Mouse (Mus musculus): Measurements from ENCODE around the gene Gadl1. TPM values are rescaled to one million over a fixed set of nuclear protein-coding genes. Genes with fewer than 3 reads are reported as not detected.

The Gadl1 gene
- polyA plus RNA-seq, 1 experiment from 2014 or later: not detected

DNA sequence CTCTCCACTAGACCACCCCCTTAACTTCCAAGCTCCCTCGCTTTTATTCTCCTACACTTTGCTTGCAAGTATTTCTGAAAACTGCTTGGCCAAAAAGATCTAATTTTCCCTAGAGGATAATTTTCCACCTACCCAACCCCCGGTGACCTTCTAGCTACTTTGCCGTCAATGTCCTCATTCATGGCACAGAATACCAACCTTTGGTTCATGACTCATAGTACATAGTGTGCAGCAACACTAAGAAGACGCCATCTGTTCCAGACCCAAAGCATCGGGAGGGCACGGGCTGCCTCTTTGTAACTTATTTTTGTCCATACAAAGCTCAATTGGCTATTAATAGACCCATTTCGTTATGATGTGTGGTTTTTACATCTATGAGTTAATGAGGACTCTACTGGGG is 55.8 kb downstream of the Gadl1 start:
- Histone ChIP-seq H3K4me3 (ENCODE audit: inconsistent target) (no peak overlapping the region), H3K36me3 (ENCODE audit: inconsistent target) (no peaks in the 10 kb centered on the region), H3K79me2 (ENCODE audit: inconsistent target) (no peaks in the 10 kb centered on the region), H3K27ac (no peak overlapping the region)
- WGBS (ENCODE audit: missing documents): 84% methylated on average over 6 of the region's 7 CpGs

DNA sequence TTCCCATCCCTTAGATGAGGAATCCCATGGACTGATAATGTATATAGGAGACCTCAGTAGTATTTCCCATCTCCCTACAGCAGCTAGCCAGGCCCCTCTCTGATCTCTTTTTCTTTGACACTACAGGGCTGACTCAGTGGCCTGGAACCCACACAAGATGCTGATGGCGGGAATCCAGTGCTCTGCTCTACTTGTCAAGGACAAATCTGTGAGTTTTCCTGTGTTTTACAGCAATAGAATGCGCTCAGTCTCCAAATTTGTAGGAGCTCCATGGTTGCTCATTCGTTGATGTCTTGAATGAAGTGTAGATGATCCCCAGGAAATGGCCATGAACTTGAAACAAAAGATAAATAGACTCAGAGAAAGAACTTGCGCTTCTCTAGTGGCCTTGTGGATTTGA is 56.9 kb downstream of the Gadl1 start:
- 90% methylated on average over 4 of the region's 4 CpGs for WGBS (ENCODE audit: missing documents)
- Histone ChIP-seq H3K4me3 (ENCODE audit: inconsistent target) (no peak overlapping the region), H3K36me3 (ENCODE audit: inconsistent target) (no peaks in the 10 kb centered on the region), H3K27ac (no peak overlapping the region), H3K79me2 (ENCODE audit: inconsistent target) (no peaks in the 10 kb centered on the region)

DNA sequence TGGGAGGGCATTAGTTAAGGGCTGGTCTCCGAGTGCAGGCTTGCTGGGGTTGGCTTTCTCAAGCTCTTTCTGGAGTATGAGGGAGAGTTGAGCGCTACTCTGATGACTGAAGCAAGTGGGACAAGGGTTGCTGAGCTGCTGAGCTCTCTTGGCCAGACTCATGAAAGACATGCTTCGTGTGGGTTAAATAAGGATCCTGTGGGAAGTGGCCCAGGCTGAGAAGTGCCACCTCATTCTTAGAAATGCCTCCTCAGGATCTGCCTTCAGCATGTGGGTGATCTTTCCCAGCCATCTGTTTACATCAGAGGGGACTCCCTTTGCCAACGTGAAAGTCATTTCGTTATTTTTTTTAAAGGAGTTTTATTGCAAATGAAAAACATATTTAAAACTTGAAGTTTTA is 57.5 kb downstream of the Gadl1 start:
- Histone ChIP-seq H3K27ac (no peak overlapping the region), H3K4me3 (ENCODE audit: inconsistent target) (no peak overlapping the region), H3K36me3 (ENCODE audit: inconsistent target) (no peaks in the 10 kb centered on the region), H3K79me2 (ENCODE audit: inconsistent target) (no peaks in the 10 kb centered on the region)
- WGBS (ENCODE audit: missing documents): 88% methylated on average over 5 of the region's 5 CpGs

DNA sequence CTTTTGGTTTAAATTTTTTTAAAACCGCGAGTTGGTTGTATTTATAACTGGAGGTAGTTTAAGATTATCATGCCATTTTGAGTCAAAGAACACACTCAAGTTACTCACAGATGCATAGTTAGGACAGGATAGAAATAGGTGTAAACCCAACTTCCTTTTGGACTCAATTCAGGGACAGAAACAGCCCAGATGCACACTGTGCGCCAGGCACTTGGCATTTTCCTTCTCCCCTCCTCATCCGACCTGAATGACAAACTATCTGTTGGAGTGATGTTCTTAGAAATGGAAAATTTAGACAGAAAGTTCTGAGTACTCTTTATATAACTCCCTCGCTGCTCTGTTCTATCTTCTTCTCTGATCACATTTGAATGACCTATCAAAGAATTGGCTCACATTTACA is 58.4 kb downstream of the Gadl1 start:
- Histone ChIP-seq H3K79me2 (ENCODE audit: inconsistent target) (no peaks in the 10 kb centered on the region), H3K27ac (no peak overlapping the region), H3K4me3 (ENCODE audit: inconsistent target) (no peak overlapping the region), H3K36me3 (ENCODE audit: inconsistent target) (no peaks in the 10 kb centered on the region)
- 89% methylated on average over 5 of the region's 5 CpGs for WGBS (ENCODE audit: missing documents)

DNA sequence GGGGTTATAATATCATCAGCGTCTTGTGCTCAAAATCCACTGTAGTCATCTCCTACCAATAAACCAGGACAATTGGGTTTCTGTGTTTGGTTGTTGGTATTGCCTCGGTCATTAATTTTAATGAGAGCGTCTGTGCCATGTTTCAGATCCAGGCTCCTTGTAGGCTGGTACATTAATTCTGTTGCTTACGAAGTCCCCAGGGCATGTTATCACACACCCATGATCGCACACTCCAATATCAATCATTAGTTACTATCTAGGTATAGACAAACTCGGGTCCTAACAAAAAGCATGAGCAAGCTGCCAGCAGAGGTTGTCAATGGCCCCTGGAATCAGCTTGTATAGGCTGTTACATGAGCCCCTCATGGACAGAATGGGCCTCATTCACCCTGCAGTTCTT is 67.6 kb downstream of the Gadl1 start:
- H3K36me3 ChIP-seq (ENCODE audit: inconsistent target): no peaks in the 10 kb centered on the region
- H3K79me2 ChIP-seq (ENCODE audit: inconsistent target): no peaks in the 10 kb centered on the region
- no peak overlapping the region for H3K4me3 ChIP-seq (ENCODE audit: inconsistent target)
- H3K27ac ChIP-seq: no peak overlapping the region
- WGBS (ENCODE audit: missing documents): 93% methylated on average over 6 of the region's 6 CpGs

DNA sequence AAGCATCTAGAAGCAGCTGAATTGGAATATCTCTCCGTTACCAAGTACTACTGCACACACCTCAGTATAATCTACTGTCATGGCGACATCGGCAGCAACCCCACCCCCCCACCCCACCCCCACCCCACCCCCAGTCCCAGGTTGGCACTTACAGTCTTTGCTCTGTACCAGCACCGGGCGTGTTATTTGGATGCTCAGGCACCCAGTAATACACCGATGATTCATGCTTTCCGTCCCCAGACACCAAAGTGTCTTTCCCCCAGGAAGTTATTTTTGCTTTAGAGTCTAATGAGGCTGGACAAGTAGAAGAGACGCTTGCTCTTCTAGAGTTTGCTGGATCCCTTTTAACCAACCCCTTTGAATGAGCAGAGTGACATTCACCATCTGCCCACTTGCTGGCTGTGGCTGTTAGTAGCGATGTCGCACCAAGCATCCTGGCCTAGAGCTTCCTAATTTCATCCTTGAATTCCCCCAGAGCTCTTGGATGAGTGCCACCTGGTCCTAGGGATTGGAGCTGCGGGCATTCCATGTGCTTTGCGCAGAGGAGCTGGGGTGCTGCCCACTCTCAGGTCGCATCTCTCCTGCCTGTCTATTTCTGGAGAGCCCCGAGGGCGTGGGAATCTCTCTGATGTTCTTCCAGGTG is 68.5 kb downstream of the Gadl1 start:
- WGBS (ENCODE audit: missing documents): 93% methylated on average over 13 of the region's 15 CpGs
- no peaks in the 10 kb centered on the region for H3K36me3 ChIP-seq (ENCODE audit: inconsistent target)
- H3K4me3 ChIP-seq (ENCODE audit: inconsistent target): no peak overlapping the region
- no peak overlapping the region for H3K27ac ChIP-seq
- H3K79me2 ChIP-seq (ENCODE audit: inconsistent target): no peaks in the 10 kb centered on the region

DNA sequence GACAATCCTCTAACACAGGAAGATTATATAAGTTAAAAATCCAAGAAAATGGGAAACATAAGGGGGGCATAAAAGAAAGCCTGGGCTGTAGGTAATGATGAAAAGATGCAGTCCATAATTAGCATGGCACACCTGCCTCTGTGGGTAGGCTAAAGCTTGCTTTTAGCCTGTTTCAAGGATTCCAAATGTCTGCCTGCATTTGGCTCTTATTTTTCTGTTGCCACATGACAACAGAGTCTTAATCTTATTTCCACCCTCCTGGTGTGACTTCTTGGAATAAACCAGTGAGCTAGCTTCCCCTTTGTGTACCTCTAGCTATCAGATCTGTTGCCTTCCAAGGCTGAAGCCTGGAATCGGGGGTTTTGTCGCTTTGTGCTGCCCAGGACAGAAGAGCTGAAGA is 69.2 kb downstream of the Gadl1 start:
- WGBS (ENCODE audit: missing documents): 54% methylated on average over 2 of the region's 2 CpGs
- H3K4me3 ChIP-seq (ENCODE audit: inconsistent target): no peak overlapping the region

DNA sequence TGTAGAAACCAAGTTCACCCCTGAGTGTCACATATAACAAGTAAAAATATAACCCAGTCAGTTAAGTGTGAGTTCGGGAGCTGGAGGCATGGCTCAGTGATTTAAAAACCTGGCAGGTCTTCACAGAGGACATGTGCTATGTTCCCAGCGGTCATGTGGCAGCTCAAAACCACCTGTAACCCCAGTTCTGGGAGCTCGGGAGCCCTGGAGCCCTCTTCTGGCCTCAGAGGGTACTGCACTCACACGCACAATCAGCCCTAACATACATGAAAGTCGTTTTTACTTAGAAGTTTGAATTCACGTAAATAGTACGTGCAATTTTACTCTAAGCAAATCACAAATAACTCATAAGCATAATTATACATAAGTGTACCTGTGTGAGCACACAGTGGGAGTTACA is 81.4 kb downstream of the Gadl1 start:
- 95% methylated on average over 7 of the region's 7 CpGs for WGBS (ENCODE audit: missing documents)

More for the DNA sequence above, 69.2 kb downstream of the Gadl1 start:
- Histone ChIP-seq H3K79me2 (ENCODE audit: inconsistent target) (no peaks in the 10 kb centered on the region), H3K36me3 (ENCODE audit: inconsistent target) (no peaks in the 10 kb centered on the region), H3K27ac (no peak overlapping the region)

DNA sequence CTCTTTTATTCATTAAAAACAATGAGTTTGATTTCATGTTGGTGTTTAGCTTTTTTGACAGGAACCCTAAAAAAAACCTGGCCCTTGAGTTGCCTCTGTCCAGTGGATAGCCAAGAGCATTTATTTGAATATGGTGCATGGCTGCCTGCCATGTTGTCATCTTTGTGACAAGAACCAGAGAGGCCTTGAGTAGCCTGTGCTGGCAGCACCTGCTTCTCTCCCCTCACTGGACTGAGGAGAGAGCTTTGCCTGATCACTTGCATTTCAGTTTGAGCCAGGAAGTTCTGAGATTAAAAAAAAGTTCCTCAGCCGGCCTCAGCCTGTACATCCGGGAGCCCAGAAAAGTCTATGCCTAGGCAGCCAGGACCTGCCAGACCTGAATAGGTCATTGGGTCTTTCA is 85.5 kb downstream of the Gadl1 start:
- no peaks in the 10 kb centered on the region for H3K36me3 ChIP-seq (ENCODE audit: inconsistent target)
- 81% methylated on average over 2 of the region's 2 CpGs for WGBS (ENCODE audit: missing documents)
- H3K27ac ChIP-seq: no peak overlapping the region
- H3K4me3 ChIP-seq (ENCODE audit: inconsistent target): no peak overlapping the region
- H3K79me2 ChIP-seq (ENCODE audit: inconsistent target): no peaks in the 10 kb centered on the region

More for the DNA sequence above, 81.4 kb downstream of the Gadl1 start:
- Histone ChIP-seq H3K36me3 (ENCODE audit: inconsistent target) (no peaks in the 10 kb centered on the region), H3K27ac (no peak overlapping the region), H3K4me3 (ENCODE audit: inconsistent target) (no peak overlapping the region), H3K79me2 (ENCODE audit: inconsistent target) (no peaks in the 10 kb centered on the region)

DNA sequence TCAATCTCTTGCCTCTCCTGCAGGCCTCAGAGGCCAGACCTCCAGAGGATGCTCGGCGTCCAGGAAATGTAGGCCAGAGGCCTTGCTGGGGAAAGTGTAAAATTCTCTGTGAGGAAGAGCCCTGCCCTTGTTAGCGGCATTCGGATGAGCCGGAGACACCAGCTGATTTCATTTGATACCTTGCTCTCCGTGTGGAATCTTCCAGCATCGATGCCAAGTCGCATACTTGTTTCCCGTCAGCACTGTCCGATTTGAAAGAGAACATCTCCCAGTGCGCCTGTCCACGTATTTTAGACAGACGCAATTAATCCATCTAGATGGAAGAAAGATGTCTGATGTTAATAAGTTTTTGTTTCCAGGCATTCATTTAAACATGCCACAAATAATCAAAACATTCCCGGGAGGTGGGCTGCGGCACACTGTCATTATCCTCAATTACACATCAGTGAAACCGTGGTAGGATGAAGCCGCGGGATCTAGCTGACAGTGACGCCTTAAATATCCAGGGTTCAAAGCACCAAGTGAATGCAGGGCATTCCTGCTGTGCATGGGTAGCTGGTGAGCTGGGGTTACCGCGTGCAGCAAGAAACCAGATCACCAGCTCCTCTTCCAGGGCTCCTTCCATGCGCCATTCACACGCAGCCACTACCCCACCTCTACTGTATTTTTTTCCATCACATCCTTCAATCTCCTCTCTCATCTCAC is 86.8 kb downstream of the Gadl1 start:
- Histone ChIP-seq H3K27ac (no peak overlapping the region), H3K79me2 (ENCODE audit: inconsistent target) (no peaks in the 10 kb centered on the region), H3K36me3 (ENCODE audit: inconsistent target) (no peaks in the 10 kb centered on the region), H3K4me3 (ENCODE audit: inconsistent target) (no peak overlapping the region)
- 95% methylated on average over 22 of the region's 23 CpGs for WGBS (ENCODE audit: missing documents)

DNA sequence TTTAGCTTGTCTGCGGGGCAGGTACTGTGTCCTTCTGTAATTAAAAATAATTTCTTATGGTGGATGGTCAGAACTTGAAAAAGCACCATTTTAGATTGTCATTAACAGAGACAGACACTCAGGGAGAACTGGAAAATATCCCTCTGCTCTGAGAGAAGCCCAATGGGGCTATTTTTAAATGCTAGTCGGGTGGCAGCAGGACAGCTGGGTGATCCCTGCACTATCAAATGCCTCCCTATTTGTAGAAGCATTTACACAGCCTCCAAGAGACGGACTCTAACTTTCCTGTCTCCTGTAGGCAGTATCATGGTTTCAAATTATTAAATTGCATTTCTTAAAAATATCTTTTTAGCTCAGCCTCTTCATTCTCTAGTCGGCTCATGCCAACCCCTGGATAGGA is 89.1 kb downstream of the Gadl1 start:
- Histone ChIP-seq H3K79me2 (ENCODE audit: inconsistent target) (no peaks in the 10 kb centered on the region), H3K27ac (no peak overlapping the region), H3K4me3 (ENCODE audit: inconsistent target) (no peak overlapping the region), H3K36me3 (ENCODE audit: inconsistent target) (no peaks in the 10 kb centered on the region)
- 86% methylated on average over 4 of the region's 4 CpGs for WGBS (ENCODE audit: missing documents)

DNA sequence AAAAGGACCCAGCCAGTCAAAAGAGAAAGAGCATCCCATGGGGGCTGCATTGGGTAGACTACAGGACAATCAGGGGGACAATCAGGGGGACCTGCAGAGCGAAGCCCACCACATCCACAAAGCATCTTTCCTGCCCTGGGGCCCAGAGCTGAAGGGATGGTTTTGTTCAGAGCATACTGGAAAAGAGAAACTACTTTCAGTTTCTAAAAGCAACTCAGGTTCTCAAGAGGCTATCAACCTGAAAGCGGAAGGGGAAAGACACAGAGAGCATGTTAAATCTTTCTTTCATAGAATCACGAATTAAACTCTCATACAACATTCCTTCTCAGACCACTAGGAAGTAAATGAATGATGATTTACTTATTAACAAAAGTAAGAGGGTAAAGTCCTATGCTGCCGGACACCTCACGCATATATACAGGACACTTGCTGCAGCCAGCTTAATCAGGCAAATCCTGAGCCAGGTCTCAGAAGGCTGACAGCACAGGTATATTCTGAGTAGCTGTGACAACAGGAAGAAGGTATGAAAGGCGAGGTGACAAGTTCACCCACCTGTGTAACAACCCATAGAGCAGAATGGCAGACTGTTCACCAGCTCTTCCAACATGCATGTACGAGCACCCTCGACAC is 90.2 kb downstream of the Gadl1 start:
- 83% methylated on average over 8 of the region's 8 CpGs for WGBS (ENCODE audit: missing documents)
- no peaks in the 10 kb centered on the region for H3K79me2 ChIP-seq (ENCODE audit: inconsistent target)
- no peak overlapping the region for H3K27ac ChIP-seq
- H3K4me3 ChIP-seq (ENCODE audit: inconsistent target): no peak overlapping the region
- H3K36me3 ChIP-seq (ENCODE audit: inconsistent target): no peaks in the 10 kb centered on the region

DNA sequence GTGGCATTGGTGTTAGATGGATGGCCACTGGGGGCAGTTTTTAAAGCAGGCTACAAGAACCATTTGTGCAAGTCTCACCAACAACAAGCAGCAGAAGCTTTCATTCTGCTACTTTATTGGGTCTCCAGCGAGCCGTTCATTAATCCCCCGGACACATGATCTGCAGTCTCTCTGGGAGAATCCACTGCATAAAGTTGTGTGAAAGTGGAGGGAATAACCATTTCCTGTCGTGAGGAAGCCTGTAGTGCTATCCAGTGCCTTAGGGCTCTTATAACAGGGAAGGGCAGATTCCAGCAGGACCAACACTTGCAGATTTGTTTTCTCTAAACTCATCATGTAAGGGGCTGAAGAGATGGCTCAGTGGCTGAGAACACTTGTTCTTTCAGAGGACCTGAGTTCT is 104.7 kb downstream of the Gadl1 start:
- WGBS (ENCODE audit: missing documents): 93% methylated on average over 4 of the region's 4 CpGs
- Histone ChIP-seq H3K36me3 (ENCODE audit: inconsistent target) (no peaks in the 10 kb centered on the region), H3K4me3 (ENCODE audit: inconsistent target) (no peak overlapping the region), H3K79me2 (ENCODE audit: inconsistent target) (no peaks in the 10 kb centered on the region), H3K27ac (no peak overlapping the region)

DNA sequence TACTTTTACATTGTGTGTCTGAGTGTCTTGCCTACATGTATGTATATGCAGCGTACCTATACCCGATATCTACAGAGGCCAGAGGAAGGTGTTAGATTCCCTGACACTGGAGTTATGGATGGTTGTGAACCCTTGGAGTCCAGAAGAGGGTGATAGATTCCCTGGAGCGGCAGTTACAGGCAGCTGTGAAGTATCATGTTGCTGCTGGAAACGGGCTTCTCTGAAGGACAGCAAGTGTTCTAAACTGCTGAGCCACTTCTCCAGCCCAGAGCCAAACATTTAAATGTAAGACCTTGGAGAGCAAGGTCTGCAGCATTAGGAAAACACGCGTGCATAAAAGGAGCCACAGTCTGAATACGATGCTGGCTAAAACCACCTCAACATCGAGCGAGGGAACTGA is 107.0 kb downstream of the Gadl1 start:
- no peaks in the 10 kb centered on the region for H3K36me3 ChIP-seq (ENCODE audit: inconsistent target)
- H3K27ac ChIP-seq: no peak overlapping the region
- H3K4me3 ChIP-seq (ENCODE audit: inconsistent target): no peak overlapping the region
- H3K79me2 ChIP-seq (ENCODE audit: inconsistent target): no peaks in the 10 kb centered on the region
- 86% methylated on average over 9 of the region's 9 CpGs for WGBS (ENCODE audit: missing documents)

DNA sequence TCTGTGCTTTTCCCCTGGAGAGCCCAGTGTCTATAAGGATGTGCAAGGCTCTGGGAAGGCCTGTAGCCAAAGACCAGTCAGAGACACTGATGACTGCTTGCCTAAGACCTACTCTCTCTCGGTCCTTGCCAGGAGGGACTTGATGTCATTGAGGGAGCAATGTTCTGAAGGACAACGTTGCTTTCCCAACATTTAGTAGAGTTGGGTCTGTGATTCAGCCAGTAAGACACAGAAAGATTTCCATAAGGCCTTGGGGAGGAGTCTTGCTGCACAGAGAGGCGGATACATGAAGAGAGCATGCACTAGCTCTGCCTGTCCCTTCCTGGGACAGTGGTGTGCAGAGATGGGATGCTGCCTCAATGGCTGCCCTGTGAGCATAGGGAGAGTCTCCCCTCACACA is 107.8 kb downstream of the Gadl1 start:
- Histone ChIP-seq H3K4me3 (ENCODE audit: inconsistent target) (no peak overlapping the region), H3K36me3 (ENCODE audit: inconsistent target) (no peaks in the 10 kb centered on the region), H3K79me2 (ENCODE audit: inconsistent target) (no peaks in the 10 kb centered on the region), H3K27ac (no peak overlapping the region)
- WGBS (ENCODE audit: missing documents): 90% methylated on average over 3 of the region's 3 CpGs

All from macrophage (primary cell).